Mouse (Mus musculus) lung, embryonic 15.5 days (tissue): ENCODE results near the gene Snx29. TPM values are rescaled to one million over a fixed set of nuclear protein-coding genes. Genes with fewer than 3 reads are reported as not detected.
"Not testable (repeated sequence)": the region's sequence is repeated elsewhere in the genome, so short reads cannot be mapped to it uniquely, and the experiment has no call there.

Experiments
- ATAC-seq: fragments of 200-750 bp; cut with Nextera tagmentation; 2 replicates; pipeline ENCODE4 v1.8.0; 2017; ENCODE audit warnings: moderate number of reproducible peaks, borderline replicate concordance; ENCODE audit not compliant: low FRiP score, low TSS enrichment; ENCODE audit errors: extremely low read depth
- H3K27ac ChIP-seq: fragments of 300-500 bp; sonication (generic); 2 replicates; pipeline ENCODE4 v1.5.1; 2015; ENCODE audit warnings: moderate library complexity, mild to moderate bottlenecking, inconsistent platforms
- H3K27me3 ChIP-seq: fragments of 300-500 bp; sonication (generic); 2 replicates; pipeline ENCODE4 v1.6.1; 2015; ENCODE audit warnings: inconsistent platforms
- H3K36me3 ChIP-seq: fragments of 300-500 bp; sonication (generic); 2 replicates; pipeline ENCODE4 v1.6.1; 2015; ENCODE audit warnings: inconsistent platforms
- H3K4me1 ChIP-seq: fragments of 300-500 bp; sonication (generic); 2 replicates; pipeline ENCODE4 v1.6.1; 2015; ENCODE audit warnings: inconsistent platforms
- H3K4me2 ChIP-seq: fragments of 300-500 bp; sonication (generic); 2 replicates; pipeline ENCODE4 v1.6.1; 2015; ENCODE audit warnings: inconsistent platforms, mild to moderate bottlenecking, moderate library complexity
- H3K4me3 ChIP-seq: fragments of 300-500 bp; sonication (generic); 2 replicates; pipeline ENCODE4 v1.5.1; 2015; ENCODE audit warnings: mild to moderate bottlenecking, inconsistent platforms
- H3K9ac ChIP-seq: fragments of 300-500 bp; sonication (generic); 2 replicates; pipeline ENCODE4 v1.6.1; 2015; ENCODE audit warnings: inconsistent platforms
- H3K9me3 ChIP-seq: fragments of 300-500 bp; sonication (generic); 2 replicates; pipeline ENCODE4 v1.6.1; 2016; ENCODE audit warnings: inconsistent platforms
- WGBS: fragments of 180-500 bp; shearing (Covaris S2); methylation state at CpG from one replicate; pipeline ENCODE4 v1.1.7; 2015; 5-methylcytosine and 5-hydroxymethylcytosine counted together
- polyA plus RNA-seq: library from polyadenylated mRNA; unstranded; fragments of >200 nt; fragmentation: Nextera tagmentation; extraction: Ambion mirVana; gene quantifications from 2 replicates; pipeline ENCODE4 v1.2.1, GENCODE M21; 2015

Gene Snx29
- polyA plus RNA-seq, 1 experiment from 2014 or later = 12.6 TPM

GRCm38 (mm10) chr16:11315786-11316320, 6.9 kb upstream of the Snx29 start:
- Histone ChIP-seq H3K9me3 (no peaks in the 10 kb centered on the region), H3K9ac (no peak overlapping the region), H3K36me3 (no peaks in the 10 kb centered on the region), H3K4me3 (no peak overlapping the region), H3K27me3 (no peaks in the 10 kb centered on the region), H3K4me1 (no peaks in the 10 kb centered on the region), H3K27ac (no peak overlapping the region), H3K4me2 (no peak overlapping the region)
- WGBS = 60% methylated on average over 5 of the region's 5 CpGs
- no peak for ATAC-seq

- Histone ChIP-seq H3K9ac (no peak overlapping the region), H3K36me3 (no peaks in the 10 kb centered on the region), H3K9me3 (no peaks in the 10 kb centered on the region), H3K4me2 (no peak overlapping the region), H3K27ac (no peak overlapping the region), H3K4me1 (no peaks in the 10 kb centered on the region), H3K4me3 (no peak overlapping the region), H3K27me3 (no peaks in the 10 kb centered on the region)
- ATAC-seq = no peak
- 69% methylated on average over 5 of the region's 5 CpGs for WGBS
Observed at GRCm38 (mm10) chr16:11316748-11317147, 6.0 kb upstream of the Snx29 start.

GRCm38 (mm10) chr16:11317324-11317723, 5.4 kb upstream of the Snx29 start:
- 52% methylated on average over 6 of the region's 6 CpGs for WGBS
- H3K4me1 ChIP-seq = peaks cover 3% of the 10 kb centered on the region; the same call in 1 of the 2 replicates
- no peak for ATAC-seq
- no peak overlapping the region for H3K4me2 ChIP-seq
- H3K9ac ChIP-seq = no peak overlapping the region
- no peaks in the 10 kb centered on the region for H3K36me3 ChIP-seq
- no peaks in the 10 kb centered on the region for H3K27me3 ChIP-seq
- peak overlapping the region; percentile 36; the same call in 1 of the 2 replicates for H3K27ac ChIP-seq
- no peaks in the 10 kb centered on the region for H3K9me3 ChIP-seq
- no peak overlapping the region for H3K4me3 ChIP-seq

GRCm38 (mm10) chr16:11323324-11324051, 780 bp downstream of the Snx29 start:
- Histone ChIP-seq H3K4me1 (peaks cover 12% of the 10 kb centered on the region; the same call in 1 of the 2 replicates), H3K27me3 (no peaks in the 10 kb centered on the region), H3K4me2 (peak overlapping the region; percentile 82), H3K4me3 (peak overlapping the region; percentile 93), H3K36me3 (no peaks in the 10 kb centered on the region), H3K9ac (peak overlapping the region; percentile 83), H3K9me3 (no peaks in the 10 kb centered on the region), H3K27ac (peak overlapping the region; percentile 81)
- WGBS = 7% methylated on average over 17 of the region's 17 CpGs
- peak; percentile 19; the same call in 1 of the 2 replicates for ATAC-seq

GRCm38 (mm10) chr16:11330081-11330800, 7.5 kb downstream of the Snx29 start:
- H3K4me2 ChIP-seq = no peak overlapping the region
- H3K27ac ChIP-seq = no peak overlapping the region
- no peaks in the 10 kb centered on the region for H3K36me3 ChIP-seq
- H3K9me3 ChIP-seq = no peaks in the 10 kb centered on the region
- no peaks in the 10 kb centered on the region for H3K4me1 ChIP-seq
- H3K27me3 ChIP-seq = no peaks in the 10 kb centered on the region
- H3K4me3 ChIP-seq = no peak overlapping the region
- H3K9ac ChIP-seq = no peak overlapping the region
- 68% methylated on average over 3 of the region's 3 CpGs for WGBS
- no peak for ATAC-seq

GRCm38 (mm10) chr16:11331030-11331429, 8.3 kb downstream of the Snx29 start:
- Histone ChIP-seq H3K4me1 (no peaks in the 10 kb centered on the region), H3K9me3 (no peaks in the 10 kb centered on the region), H3K27me3 (no peaks in the 10 kb centered on the region), H3K27ac (no peak overlapping the region), H3K4me3 (no peak overlapping the region), H3K9ac (no peak overlapping the region), H3K36me3 (no peaks in the 10 kb centered on the region), H3K4me2 (no peak overlapping the region)
- 77% methylated on average over 1 of the region's 1 CpGs for WGBS
- no peak for ATAC-seq

GRCm38 (mm10) chr16:11343292-11343815, 20.6 kb downstream of the Snx29 start:
- 73% methylated on average over 4 of the region's 4 CpGs for WGBS
- H3K4me2 ChIP-seq = no peak overlapping the region
- no peaks in the 10 kb centered on the region for H3K4me1 ChIP-seq
- ATAC-seq = peak; percentile 52
- no peaks in the 10 kb centered on the region for H3K36me3 ChIP-seq
- H3K27me3 ChIP-seq = no peaks in the 10 kb centered on the region
- H3K9ac ChIP-seq = no peak overlapping the region
- no peak overlapping the region; the same call in 1 of the 2 replicates for H3K27ac ChIP-seq
- no peaks in the 10 kb centered on the region for H3K9me3 ChIP-seq
- H3K4me3 ChIP-seq = no peak overlapping the region

GRCm38 (mm10) chr16:11351903-11352302, 29.2 kb downstream of the Snx29 start:
- Histone ChIP-seq H3K4me2 (no peak overlapping the region), H3K9ac (no peak overlapping the region), H3K27ac (no peak overlapping the region), H3K27me3 (no peaks in the 10 kb centered on the region), H3K4me3 (no peak overlapping the region), H3K4me1 (no peaks in the 10 kb centered on the region), H3K36me3 (no peaks in the 10 kb centered on the region), H3K9me3 (no peaks in the 10 kb centered on the region)
- no peak for ATAC-seq
- WGBS = 58% methylated on average over 7 of the region's 7 CpGs

GRCm38 (mm10) chr16:11359173-11359572, 36.5 kb downstream of the Snx29 start:
- no peak overlapping the region for H3K4me3 ChIP-seq
- H3K9ac ChIP-seq = no peak overlapping the region
- H3K27me3 ChIP-seq = no peaks in the 10 kb centered on the region
- no peaks in the 10 kb centered on the region for H3K9me3 ChIP-seq
- H3K4me2 ChIP-seq = peak overlapping the region; percentile 26; the same call in 1 of the 2 replicates
- peak; percentile 39; the same call in 1 of the 2 replicates for ATAC-seq
- WGBS = 47% methylated on average over 5 of the region's 5 CpGs
- no peaks in the 10 kb centered on the region for H3K36me3 ChIP-seq
- H3K4me1 ChIP-seq = peaks cover 6% of the 10 kb centered on the region; the same call in 1 of the 2 replicates
- H3K27ac ChIP-seq = peak overlapping the region; percentile 67

- no peaks in the 10 kb centered on the region for H3K27me3 ChIP-seq
- ATAC-seq = 0 out of 2 replicates have a peak, but pooled peaks have one; percentile 36
- H3K4me1 ChIP-seq = peaks cover 6% of the 10 kb centered on the region; the same call in 1 of the 2 replicates
- no peaks in the 10 kb centered on the region for H3K36me3 ChIP-seq
- H3K4me2 ChIP-seq = no peak overlapping the region
- no peak overlapping the region for H3K4me3 ChIP-seq
- peak overlapping the region; percentile 67 for H3K27ac ChIP-seq
- H3K9ac ChIP-seq = no peak overlapping the region
- no peaks in the 10 kb centered on the region for H3K9me3 ChIP-seq
- WGBS = 44% methylated on average over 10 of the region's 10 CpGs
Observed at GRCm38 (mm10) chr16:11359919-11360318, 37.2 kb downstream of the Snx29 start.

GRCm38 (mm10) chr16:11360576-11360975, 37.9 kb downstream of the Snx29 start:
- H3K4me2 ChIP-seq, H3K9ac ChIP-seq, H3K36me3 ChIP-seq, H3K9me3 ChIP-seq, H3K27me3 ChIP-seq, H3K4me1 ChIP-seq, ATAC-seq, H3K27ac ChIP-seq, H3K4me3 ChIP-seq: not testable (repeated sequence)
- 78% methylated on average over 2 of the region's 2 CpGs for WGBS

GRCm38 (mm10) chr16:11365626-11366025, 42.9 kb downstream of the Snx29 start:
- WGBS = 53% methylated on average over 5 of the region's 5 CpGs
- H3K4me1 ChIP-seq = no peaks in the 10 kb centered on the region
- no peaks in the 10 kb centered on the region for H3K27me3 ChIP-seq
- H3K4me3 ChIP-seq = no peak overlapping the region
- H3K9me3 ChIP-seq = no peaks in the 10 kb centered on the region
- no peak overlapping the region for H3K9ac ChIP-seq
- H3K4me2 ChIP-seq = no peak overlapping the region
- ATAC-seq = no peak
- H3K27ac ChIP-seq = no peak overlapping the region
- no peaks in the 10 kb centered on the region for H3K36me3 ChIP-seq
